Mouse (Mus musculus) embryonic facial prominence, embryonic 11.5 days (tissue): Measurements from ENCODE around the gene Tram2. TPM values are rescaled to one million over a fixed set of nuclear protein-coding genes. Genes with fewer than 3 reads are reported as not detected.

Experiments
- ATAC-seq: fragments of 200-750 bp; cut with Nextera tagmentation; replicated peaks from 2 replicates; pipeline ENCODE4 v1.8.0; 2017; ENCODE audit warnings: low read depth; ENCODE audit not compliant: insufficient number of reproducible peaks, low FRiP score, low TSS enrichment
- DNase-seq: peaks from one replicate; pipeline ENCODE4 v3.0.0-alpha.2; 2015; ENCODE audit warnings: low spot score
- H3K27ac ChIP-seq: fragments of 300-500 bp; sonication (generic); replicated peaks from 2 replicates; pipeline ENCODE4 v1.5.1; 2014; ENCODE audit warnings: mild to moderate bottlenecking, low read depth, low read length, control low read depth
- H3K27me3 ChIP-seq: fragments of 300-500 bp; sonication (generic); 2 replicates; pipeline ENCODE4 v1.6.1; 2014; ENCODE audit warnings: mild to moderate bottlenecking, low read length, moderate library complexity, mixed read lengths; ENCODE audit not compliant: control insufficient read depth, insufficient read depth
- H3K36me3 ChIP-seq: fragments of 300-500 bp; sonication (generic); replicated peaks from 2 replicates; pipeline ENCODE4 v1.6.1; 2014; ENCODE audit warnings: low read depth, mild to moderate bottlenecking, low read length, moderate library complexity, mixed read lengths; ENCODE audit not compliant: control insufficient read depth, insufficient read depth
- H3K4me1 ChIP-seq: fragments of 300-500 bp; sonication (generic); 2 replicates; pipeline ENCODE4 v1.6.1; 2014; ENCODE audit warnings: low read length, mixed read lengths; ENCODE audit not compliant: control insufficient read depth, insufficient read depth
- H3K4me2 ChIP-seq: fragments of 300-500 bp; sonication (generic); 2 replicates; pipeline ENCODE4 v1.6.1; 2014; ENCODE audit warnings: low read depth, mild to moderate bottlenecking, control low read depth, low read length, moderate library complexity
- H3K4me3 ChIP-seq: fragments of 300-500 bp; sonication (generic); 2 replicates; pipeline ENCODE4 v1.5.1; 2014; ENCODE audit warnings: low read depth, low read length, control low read depth
- H3K9ac ChIP-seq: fragments of 300-500 bp; sonication (generic); replicated peaks from 2 replicates; pipeline ENCODE4 v1.6.1; 2014; ENCODE audit warnings: mild to moderate bottlenecking, control low read depth, low read length
- H3K9me3 ChIP-seq: fragments of 300-500 bp; sonication (generic); replicated peaks from 2 replicates; pipeline ENCODE4 v1.6.1; 2016; ENCODE audit warnings: mild to moderate bottlenecking, low read length, inconsistent platforms, mixed read lengths; ENCODE audit not compliant: control insufficient read depth
- WGBS: fragments of 180-500 bp; shearing (Covaris S2); extraction: QIAGEN DNeasy Blood & Tissue Kit; methylation state at CpG from one replicate; pipeline ENCODE4 v1.1.7; 2014; 5-methylcytosine and 5-hydroxymethylcytosine counted together
- polyA plus RNA-seq: library from polyadenylated mRNA; unstranded; fragments of >200 nt; fragmentation: Nextera tagmentation; extraction: Ambion mirVana; gene quantifications from 2 replicates; pipeline ENCODE4 v1.2.1, GENCODE M21; 2014

Gene Tram2
- polyA plus RNA-seq, 1 experiment from 2014 or later, result 9.0 TPM

DNA sequence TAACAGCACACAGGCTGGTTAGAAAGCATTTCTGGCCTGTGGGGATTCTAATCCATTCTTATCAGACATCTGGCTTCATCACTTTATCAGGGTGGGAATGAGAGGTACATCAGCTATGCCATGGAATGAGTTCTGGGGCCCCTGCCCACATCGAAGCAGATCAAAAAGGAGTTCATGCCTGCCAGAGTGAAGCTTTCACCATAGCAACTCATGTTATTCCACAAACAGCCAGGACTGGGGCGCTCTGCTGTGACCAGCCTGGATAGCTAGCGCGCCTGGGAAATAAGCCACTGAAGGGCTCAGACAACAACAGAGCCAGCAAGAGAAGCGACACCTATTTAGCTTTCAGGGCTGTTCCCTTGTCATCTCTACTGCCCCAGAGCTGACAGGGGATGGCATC, 4.8 kb downstream of the Tram2 start:
- DNase-seq (peak; percentile 42), ATAC-seq (no peak)
- no peaks in the 10 kb centered on the region for H3K27me3 ChIP-seq
- H3K4me3 ChIP-seq, result no peak overlapping the region
- H3K9ac ChIP-seq, result no peak overlapping the region
- no peak overlapping the region for H3K27ac ChIP-seq
- no peaks in the 10 kb centered on the region for H3K9me3 ChIP-seq
- H3K4me2 ChIP-seq, result no peak overlapping the region
- peaks cover 5% of the 10 kb centered on the region for H3K4me1 ChIP-seq
- WGBS, result 66% methylated on average over 5 of the region's 5 CpGs
- no peaks in the 10 kb centered on the region for H3K36me3 ChIP-seq

- ATAC-seq (no peak), DNase-seq (no peak)
- WGBS, result 82% methylated on average over 12 of the region's 12 CpGs
- H3K9me3 ChIP-seq, result no peaks in the 10 kb centered on the region
- H3K4me2 ChIP-seq, result no peak overlapping the region
- H3K27ac ChIP-seq, result no peak overlapping the region
- H3K4me1 ChIP-seq, result peaks cover 5% of the 10 kb centered on the region
- no peaks in the 10 kb centered on the region for H3K36me3 ChIP-seq
- H3K9ac ChIP-seq, result no peak overlapping the region
- no peaks in the 10 kb centered on the region for H3K27me3 ChIP-seq
- no peak overlapping the region for H3K4me3 ChIP-seq
Observed at GRCm38 (mm10) chr1:21072875-21073444, 6.1 kb downstream of the Tram2 start.

DNA sequence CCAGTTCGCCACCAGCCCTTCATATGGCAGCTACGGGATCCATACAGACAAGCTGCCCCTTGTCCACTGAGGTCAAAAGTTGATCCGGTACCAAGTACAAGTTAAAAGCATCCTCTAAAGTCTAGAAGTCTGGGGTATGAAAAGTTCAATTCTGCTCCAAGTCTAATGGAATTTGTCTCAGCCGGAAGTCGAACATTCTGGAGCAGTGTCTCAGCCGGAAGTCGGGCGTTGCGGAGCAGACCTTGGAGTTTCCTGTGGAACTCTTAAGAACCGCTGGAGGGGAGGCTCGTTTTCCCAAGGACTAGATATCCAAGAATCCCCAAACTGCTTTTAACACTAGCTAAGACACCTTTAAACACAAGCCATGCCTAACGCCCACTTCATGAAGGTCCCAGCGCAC, 8.4 kb downstream of the Tram2 start:
- Histone ChIP-seq H3K4me2 (no peak overlapping the region), H3K9ac (no peak overlapping the region), H3K27ac (no peak overlapping the region), H3K4me1 (peaks cover 3% of the 10 kb centered on the region; the same call in 1 of the 2 replicates), H3K9me3 (no peaks in the 10 kb centered on the region), H3K4me3 (no peak overlapping the region), H3K27me3 (no peaks in the 10 kb centered on the region), H3K36me3 (no peaks in the 10 kb centered on the region)
- DNase-seq (no peak), ATAC-seq (no peak)
- WGBS, result 63% methylated on average over 13 of the region's 13 CpGs

DNA sequence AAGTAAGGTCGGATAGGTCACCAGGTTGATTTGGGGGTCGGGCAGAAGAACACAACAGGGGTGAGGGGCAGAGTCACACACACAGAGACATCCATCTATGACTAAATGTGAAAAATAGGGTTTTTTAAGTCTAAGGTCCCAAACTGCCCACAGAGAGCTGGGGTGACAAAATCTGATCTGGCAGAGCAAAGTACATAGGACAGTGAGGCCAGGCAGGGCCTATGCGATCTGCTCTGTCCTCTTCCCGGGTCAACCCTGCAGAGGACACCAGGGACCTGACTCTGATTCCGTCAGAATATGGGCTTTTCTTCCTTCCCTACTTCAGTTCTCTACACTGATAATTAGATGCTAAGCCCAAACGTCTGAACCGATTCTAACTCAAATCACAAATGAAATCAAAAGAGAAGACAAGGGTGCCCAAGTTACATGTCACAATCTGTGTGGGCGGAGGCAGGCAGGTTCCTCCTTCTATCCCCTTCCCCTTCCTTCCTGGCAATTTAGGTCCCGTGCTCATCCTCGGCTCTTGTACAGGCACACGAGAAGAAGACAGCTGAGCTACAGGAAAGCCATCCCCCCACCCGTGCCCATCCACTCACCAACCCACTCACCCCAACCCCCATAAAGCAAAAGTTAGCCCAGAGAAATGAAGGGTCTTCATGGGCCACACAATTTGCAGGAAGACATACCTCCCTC, 9.1 kb downstream of the Tram2 start:
- DNase-seq (no peak), ATAC-seq (no peak)
- Histone ChIP-seq H3K4me2 (no peak overlapping the region), H3K9me3 (no peaks in the 10 kb centered on the region), H3K36me3 (no peaks in the 10 kb centered on the region), H3K9ac (no peak overlapping the region), H3K4me1 (peaks cover 3% of the 10 kb centered on the region; the same call in 1 of the 2 replicates), H3K27ac (no peak overlapping the region), H3K27me3 (no peaks in the 10 kb centered on the region), H3K4me3 (no peak overlapping the region)
- 70% methylated on average over 12 of the region's 12 CpGs for WGBS

DNA sequence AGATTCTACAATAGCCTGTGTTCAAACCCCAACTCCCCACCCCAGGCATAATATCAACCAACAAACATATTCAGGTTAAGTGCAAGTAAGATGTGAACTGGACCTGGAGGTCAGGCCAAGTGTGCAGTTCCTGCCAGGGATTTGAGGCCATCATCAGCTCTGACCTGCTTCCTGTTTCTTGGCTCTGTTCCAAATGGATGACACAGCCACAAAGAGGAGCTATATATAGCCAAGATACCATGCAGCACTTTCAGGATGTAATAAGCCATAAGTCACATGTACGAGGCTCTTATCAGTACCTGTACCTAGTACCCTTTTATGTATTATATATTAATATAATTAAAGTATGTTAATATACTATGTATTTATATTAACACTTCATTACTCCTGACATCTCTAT, 10.5 kb downstream of the Tram2 start:
- ATAC-seq, result no peak
- H3K36me3 ChIP-seq, result no peaks in the 10 kb centered on the region

GRCm38 (mm10) chr1:21067536-21068221, 11.3 kb downstream of the Tram2 start:
- Histone ChIP-seq H3K27ac (no peak overlapping the region), H3K4me3 (no peak overlapping the region)
- 90% methylated on average over 11 of the region's 11 CpGs for WGBS

More for the DNA sequence above, 10.5 kb downstream of the Tram2 start:
- DNase-seq, result no peak
- Histone ChIP-seq H3K9me3 (no peaks in the 10 kb centered on the region), H3K4me2 (no peak overlapping the region), H3K27me3 (no peaks in the 10 kb centered on the region), H3K4me3 (no peak overlapping the region), H3K27ac (no peak overlapping the region), H3K9ac (no peak overlapping the region), H3K4me1 (no peaks in the 10 kb centered on the region)
- 85% methylated on average over 1 of the region's 1 CpGs for WGBS

DNA sequence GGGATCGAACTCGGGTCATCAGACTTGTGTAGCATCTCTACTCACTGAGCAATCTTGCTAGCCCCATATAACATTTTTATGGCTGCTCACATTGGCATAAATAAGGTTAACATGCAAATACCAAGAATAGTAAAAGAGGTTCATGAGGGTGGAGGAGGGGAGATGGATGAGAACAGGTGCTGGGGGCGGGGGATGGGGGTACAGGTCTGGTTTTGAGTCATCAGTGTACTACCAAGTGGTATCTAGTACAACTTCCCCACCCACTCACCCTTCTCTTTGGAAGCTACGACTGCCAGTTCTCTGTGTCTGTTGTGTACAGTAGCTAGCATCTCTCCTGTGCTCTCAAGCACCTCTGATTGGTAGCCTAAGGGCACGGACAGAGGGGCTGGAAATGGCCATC, 14.9 kb downstream of the Tram2 start:
- no peaks in the 10 kb centered on the region for H3K4me1 ChIP-seq
- WGBS, result 90% methylated on average over 5 of the region's 5 CpGs
- no peak overlapping the region for H3K9ac ChIP-seq

More at GRCm38 (mm10) chr1:21067536-21068221, 11.3 kb downstream of the Tram2 start:
- no peaks in the 10 kb centered on the region for H3K36me3 ChIP-seq
- DNase-seq, result no peak
- no peaks in the 10 kb centered on the region for H3K27me3 ChIP-seq
- H3K4me2 ChIP-seq, result no peak overlapping the region
- ATAC-seq, result no peak
- no peaks in the 10 kb centered on the region for H3K4me1 ChIP-seq
- no peaks in the 10 kb centered on the region for H3K9me3 ChIP-seq
- no peak overlapping the region for H3K9ac ChIP-seq

More for the DNA sequence above, 14.9 kb downstream of the Tram2 start:
- DNase-seq (no peak), ATAC-seq (no peak)
- Histone ChIP-seq H3K36me3 (no peaks in the 10 kb centered on the region), H3K4me3 (no peak overlapping the region), H3K9me3 (no peaks in the 10 kb centered on the region), H3K27ac (no peak overlapping the region), H3K27me3 (no peaks in the 10 kb centered on the region), H3K4me2 (no peak overlapping the region)
